Mouse (Mus musculus) hematopoietic stem cell, adult 5-6 weeks (primary cell): ENCODE measurements around the gene Tmco4. TPM values are rescaled to one million over a fixed set of nuclear protein-coding genes. Genes with fewer than 3 reads are reported as not detected.

Experiments used
- ATAC-seq, 2 experiments: fragments of 125-278 bp in 1 of 2; replicated peaks in 1 of 2; 2 replicates each; pipeline ENCODE4 v1.8.0; 2016 to 2017; ENCODE audit warnings: inconsistent platforms in 2 of 2, mild to moderate bottlenecking in 2 of 2, moderate number of reproducible peaks in 2 of 2, low read depth in 1 of 2, moderate TSS enrichment in 1 of 2; ENCODE audit not compliant: low FRiP score in 2 of 2, poor library complexity in 2 of 2, severe bottlenecking in 2 of 2, insufficient read depth in 1 of 2, low TSS enrichment in 1 of 2
- total RNA-seq: library from RNA; stranded (forward); fragments of 172-1452, 232-1000 nt; gene quantifications from 2 replicates; pipeline ENCODE4 v1.2.3, GENCODE M21; 2017

Gene Tmco4
- total RNA-seq, 1 experiment from 2014 or later = 14.0 TPM

DNA sequence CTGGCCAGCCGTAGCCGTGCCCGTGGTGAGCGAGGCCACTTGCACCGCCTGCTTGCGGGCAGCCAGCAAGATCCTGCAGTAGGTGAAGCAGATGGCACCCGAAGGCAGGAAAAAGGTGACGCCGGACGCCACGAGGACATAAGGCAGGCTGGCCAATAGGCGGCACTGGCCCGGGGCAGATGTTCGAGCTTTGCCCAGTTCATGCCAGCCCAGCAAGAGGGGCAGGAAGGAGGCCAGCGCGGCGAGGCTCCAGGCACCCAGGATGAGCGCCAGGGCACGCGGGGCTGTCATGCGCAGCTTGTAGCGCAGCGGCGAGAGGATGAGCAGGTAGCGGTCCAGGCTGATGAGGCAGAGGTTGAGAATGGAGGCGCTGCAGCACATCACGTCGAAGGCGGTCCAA, 101.4 kb downstream of the Tmco4 start:
- ATAC-seq = no peak

DNA sequence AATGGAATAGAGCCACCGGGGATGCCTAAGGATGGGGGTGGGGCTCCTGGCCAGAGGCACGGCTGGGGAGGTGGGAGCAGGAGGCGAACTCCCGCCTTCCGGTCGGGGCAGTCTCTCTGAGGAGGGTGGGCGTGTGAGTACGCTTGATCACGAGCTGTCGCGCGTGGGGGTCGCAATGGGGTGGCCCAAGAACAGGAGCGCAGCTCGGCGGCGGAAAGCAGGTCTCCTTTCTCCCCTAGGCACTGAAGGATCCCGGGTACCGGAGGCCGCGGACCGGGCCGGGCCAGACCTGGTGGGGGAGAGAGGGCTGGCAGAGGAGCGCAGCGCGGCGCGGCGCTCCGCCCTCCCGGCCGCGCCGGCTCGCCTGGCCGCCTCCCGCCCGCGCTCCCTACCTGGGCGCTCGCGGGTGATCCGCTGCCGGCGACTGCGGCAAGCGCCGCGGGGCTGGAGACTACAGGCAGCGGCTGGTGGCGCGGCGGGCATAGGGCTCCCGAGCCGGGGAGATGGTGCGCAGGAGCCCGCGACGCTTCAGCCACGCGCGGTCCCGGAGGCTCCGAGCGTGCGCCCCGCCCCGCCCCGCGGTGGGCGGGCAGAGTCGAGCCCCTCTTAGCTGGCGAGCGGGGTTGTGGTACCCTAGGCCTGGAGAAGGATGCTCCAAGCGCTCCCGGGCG, 102.5 kb downstream of the Tmco4 start, which contains the start of gene Htr6:
Gene Htr6 (minus strand): TSS at position 530 of the 671 bp plus-strand sequence.
- ATAC-seq = no peak

DNA sequence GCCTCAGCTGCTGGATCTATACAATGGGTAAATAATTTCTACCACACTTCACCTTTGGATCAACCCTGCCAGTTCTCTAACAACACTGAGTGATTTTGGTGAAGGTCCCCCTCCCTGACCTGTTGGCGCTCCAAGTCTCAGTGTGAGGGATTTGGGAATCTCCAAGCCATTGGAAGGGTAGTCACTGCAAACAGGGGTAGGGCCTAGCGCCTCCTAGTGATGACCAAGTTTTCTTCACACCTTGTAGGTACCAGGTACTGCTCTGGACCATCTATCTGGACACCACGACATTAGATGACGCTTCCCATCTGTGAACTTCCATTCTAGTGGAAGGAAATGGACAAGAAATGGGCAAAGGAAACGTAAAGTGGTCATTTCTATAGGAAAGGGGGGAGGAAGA, 103.2 kb downstream of the Tmco4 start:
- no peak for ATAC-seq

DNA sequence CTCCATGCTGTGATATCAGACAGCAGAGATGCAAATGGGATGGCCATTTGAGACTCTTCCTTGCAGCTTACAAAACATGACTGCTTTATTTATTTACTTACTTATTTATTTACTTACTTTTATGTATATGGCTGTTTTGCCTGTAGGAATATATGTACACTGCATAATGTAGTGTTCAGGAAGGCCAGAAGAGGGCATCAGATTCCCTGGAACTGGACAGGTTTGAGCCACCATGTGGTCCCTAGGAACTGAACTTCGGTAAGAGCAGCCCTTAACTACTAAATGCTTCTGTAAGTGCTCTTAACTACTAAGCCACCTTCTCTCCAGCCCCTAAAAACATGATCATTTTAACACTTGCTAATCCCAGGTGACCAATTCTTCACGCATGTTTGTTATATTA, 105.6 kb downstream of the Tmco4 start:
- 0 out of 4 replicates have a peak, but pooled peaks of 1 of the 2 experiments have one; percentile 43 for ATAC-seq

DNA sequence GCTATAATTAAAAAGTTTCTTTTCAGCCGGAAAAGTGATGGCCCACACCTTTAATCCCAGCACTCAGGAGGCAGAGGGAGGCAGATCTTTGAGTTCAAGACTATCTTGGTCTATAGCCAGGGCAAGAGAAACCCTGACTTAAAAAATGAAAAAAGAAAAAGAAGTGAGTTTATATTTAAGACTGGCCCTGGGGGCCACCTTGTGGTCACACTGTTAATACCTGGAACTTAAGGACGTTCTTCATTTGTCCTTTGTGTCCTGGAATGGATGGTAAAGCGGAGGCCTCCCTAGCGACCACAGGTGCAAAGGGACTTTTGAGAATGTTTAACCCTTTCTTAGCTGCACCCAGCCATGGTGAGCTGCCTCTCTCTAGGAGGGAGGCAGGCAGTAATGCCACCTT, 106.0 kb downstream of the Tmco4 start:
- 0 out of 4 replicates have a peak, but pooled peaks of 1 of the 2 experiments have one; percentile 34 for ATAC-seq

DNA sequence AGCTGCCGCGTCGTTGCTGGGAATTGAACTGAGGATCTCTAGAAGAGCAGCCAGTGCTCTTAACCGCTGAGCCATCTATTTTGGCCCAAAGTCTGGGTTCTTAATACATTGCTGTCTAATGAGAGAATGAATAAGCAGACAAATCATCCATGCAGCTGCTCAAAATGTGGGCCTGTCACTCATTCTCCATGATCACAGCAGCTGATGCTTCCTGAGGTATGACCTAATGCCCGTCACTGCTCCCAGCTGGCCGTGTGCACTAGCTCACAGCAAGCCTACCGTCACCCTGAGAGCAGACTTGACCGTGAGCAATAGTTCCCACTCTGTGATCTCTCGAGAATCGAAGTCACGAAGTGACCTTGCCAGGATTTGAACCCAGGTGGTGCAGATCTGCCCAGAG, 106.8 kb downstream of the Tmco4 start:
- ATAC-seq = no peak

DNA sequence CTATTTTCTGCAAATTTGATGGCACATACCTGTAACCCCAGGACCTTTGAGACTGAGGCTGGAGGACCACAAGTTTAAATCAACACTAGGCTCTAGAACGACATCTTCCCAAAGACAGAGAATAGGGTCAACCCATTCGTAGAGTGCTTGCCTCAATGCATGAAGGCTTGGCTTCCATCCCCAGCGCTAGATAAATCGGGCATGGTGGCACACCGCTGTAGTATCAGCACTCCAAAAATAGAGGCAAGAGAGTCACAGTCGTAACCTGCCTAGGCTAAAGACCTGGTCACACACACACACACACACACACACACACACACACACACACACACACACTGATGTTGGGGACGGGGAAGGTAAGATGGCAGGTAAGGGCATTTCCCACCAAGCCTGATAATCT, 107.6 kb downstream of the Tmco4 start:
- no peak for ATAC-seq

DNA sequence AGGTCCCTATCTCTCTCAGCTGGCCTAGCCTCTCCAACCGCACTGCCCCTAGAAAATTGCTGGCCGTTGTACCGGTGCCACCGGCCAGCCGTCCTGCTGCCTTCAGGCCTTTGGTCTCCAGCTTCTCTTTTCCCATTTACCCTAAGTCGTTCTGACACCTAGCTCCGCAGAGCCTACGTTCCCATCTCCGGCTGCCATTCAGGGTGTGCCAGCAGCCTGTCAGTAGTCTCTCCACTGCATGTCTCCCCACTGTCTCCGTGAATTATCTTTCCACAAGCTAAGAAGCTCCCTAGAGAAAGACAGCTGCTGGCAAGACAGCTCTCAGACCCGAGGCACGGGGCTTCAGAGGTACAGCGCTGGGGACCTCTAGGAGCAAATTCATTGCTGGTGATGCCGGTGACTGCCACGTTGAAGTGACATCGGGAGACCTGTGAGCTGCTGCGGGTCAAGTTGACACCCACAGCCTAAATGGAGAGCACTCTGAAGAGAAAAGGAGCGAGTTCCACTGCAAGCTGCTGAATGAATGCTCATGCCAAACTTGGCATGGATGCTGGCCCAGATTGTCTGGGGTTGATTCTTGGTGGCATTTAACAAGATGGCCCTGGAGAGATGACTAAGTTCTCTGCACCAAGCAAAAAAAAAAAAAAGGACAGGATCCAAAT, 108.7 kb downstream of the Tmco4 start:
- no peak for ATAC-seq

DNA sequence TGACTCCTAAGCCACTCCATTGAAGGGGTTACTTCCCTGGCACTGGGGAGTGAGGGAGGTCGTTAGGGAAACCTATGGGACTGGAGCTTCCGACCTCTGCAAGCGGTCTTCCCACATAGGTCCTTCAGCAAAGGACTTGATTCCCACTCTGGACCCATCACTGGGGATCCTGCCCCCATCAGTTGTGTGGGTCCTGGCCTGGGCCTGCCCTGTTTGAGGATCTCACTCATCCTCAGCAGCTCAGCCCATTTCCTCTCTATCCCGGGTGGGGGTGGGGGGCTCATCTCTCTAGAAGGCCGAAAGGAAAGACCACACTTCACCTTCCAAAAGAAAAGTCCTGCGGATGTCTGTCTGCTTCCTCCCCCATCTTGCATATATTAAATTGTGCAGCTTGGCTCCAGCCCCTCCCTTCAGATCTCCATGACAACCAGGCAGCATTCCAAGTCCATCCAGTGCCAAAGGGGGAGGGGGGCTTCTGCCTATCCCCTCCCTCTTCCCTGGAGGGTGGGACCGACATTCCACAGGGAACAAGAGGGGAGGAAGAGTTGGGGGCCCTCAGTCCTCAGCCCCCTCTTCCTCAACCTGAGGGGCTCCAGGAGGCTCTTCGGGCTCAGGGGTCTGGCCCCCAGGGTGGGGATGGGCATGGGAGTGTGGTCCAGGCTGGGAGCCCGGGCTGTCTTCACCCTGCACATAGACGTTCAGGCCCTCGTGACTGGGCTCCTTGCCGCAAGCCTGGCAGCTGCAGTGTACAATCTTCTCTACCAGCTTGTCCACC, 110.3 kb downstream of the Tmco4 start:
- ATAC-seq = no peak

DNA sequence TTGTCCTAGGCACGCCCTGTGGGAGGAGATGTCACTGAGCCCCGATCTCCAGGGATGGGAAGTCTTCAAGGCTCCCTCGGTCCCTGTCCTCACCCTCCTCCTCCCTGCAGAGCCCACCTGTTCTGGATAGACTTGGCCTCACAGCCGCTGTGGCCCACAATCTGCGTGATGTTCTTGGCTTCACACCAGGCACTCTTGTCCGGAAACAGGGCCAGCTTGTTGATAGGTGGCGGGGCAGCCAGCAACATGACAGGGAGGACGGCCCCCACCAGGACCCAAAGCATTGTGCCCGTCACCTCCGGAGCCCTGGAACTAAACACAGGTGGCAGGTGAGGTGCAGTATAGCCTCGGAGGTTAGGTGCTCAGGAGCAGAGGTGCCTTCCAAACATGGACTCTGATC, 112.6 kb downstream of the Tmco4 start:
- ATAC-seq = no peak

DNA sequence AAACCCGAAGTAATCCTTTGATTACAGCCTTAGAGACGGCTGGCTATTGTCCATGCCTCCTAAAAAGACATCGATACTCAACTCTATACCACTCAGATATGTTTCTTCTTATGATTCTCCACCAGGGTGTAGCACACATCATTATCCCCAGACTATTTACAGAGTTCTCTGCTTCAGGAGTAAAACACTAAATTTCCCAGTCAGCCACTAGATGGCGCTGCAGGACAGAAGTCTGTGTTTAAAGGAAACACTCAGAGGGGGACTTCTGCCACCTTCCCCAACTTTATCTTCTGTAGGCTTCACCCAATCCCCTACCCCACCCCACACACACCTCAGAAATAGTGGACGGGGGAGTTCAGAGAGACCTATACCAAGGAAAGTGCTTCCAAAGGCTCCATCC, 113.3 kb downstream of the Tmco4 start:
- peak; percentile 48 to 68 for ATAC-seq

DNA sequence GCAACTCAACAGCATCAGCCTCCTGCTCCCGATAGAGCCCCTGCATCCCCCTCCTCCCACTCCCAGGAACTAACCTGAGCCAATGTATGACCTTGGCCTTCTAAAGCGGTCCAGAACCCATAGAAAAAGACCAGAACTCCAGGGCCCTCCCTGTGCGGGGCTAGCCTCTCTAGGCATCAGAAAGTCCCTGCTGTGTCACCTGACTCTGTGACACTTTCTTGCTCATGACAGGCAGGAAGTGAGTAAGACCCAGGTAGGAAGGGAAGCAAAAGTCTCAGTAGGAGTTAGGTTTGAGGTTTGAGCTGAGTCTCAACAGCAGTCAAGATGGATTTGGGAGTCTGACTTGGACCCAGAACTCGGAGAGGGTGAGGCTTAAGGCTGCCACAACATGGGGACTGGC, 114.3 kb downstream of the Tmco4 start:
- ATAC-seq = no peak

DNA sequence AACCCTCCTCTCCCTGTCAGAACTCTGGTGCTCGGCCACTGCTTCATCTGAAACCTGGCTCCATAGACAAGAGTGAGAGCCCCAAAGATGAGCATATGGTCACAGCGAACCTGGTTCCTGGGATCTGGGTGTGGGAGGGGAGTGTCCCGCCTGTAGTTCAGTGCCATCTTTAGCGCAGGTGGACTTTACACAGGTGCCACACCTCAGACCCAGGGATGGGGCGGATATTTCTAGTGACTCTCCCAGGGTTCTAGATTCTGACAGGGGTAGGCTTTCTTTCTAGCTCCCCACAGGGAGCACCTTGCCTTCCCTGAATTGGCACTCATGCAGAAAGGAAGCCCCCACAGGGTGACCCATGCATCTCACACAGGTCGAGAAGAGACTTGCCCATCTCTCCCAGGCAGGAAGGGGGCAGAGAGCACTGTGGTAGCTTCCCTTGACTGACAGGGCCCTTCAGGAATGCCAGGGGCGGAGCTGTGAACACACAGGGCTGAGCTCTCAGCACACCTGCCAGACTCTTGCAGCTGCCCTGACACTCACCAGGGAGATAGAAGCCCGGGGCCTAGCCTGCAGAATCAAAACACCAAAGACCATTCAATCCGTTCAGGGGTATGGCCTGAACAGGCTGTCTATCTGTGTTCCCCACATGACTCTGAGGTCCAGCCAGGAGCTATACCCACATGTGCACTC, 116.4 kb downstream of the Tmco4 start:
- ATAC-seq = no peak

DNA sequence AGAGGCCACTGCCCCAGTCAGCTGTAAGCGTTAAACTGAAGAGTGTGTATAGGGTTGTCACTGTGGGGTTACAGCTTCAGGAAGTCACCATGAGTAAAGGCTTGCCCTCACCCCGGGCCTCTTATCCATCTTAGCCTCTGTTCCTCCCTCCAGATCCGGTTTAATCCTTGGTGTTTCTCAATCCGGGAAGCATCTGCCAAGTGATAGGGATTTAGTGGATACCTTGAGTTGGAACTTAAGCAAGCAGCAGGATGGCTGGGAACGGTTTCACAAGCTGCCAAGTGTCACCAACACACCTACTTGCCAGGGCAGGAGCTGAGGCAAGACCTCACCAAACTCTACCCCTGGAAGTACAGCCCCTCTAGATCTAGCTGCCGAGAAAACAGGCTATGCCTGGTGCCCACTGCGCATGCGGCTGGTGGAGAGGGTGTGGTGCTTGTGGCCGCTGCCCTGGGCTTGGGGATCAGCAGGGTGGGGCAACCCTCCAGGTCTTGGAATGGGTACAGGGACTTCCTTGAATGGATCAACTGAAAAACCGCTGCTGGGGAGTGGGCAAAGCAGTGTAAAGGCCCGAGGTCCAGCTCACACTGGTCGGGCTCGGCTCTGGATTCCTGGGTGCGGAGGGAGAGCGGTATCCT, 117.7 kb downstream of the Tmco4 start:
- no peak for ATAC-seq

DNA sequence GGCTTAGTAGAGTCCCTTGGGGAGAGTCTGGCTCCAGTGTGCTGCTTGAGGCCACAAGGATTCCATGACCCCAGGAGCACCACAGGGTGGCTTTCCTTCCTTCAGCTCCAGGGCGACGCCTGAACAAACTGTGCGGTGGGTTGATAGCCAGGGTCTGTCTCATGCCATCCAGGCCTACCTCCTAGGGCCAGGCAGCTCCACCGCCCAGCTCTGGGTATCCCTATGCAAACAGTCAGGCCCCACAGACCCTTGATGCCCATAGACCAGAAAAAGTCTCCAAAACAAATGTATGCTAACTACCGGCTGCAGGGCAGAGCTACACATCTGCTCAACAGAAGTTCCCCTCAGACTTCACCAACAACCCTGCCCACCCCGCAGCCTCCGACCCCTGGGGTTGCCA, 118.4 kb downstream of the Tmco4 start:
- ATAC-seq = no peak

DNA sequence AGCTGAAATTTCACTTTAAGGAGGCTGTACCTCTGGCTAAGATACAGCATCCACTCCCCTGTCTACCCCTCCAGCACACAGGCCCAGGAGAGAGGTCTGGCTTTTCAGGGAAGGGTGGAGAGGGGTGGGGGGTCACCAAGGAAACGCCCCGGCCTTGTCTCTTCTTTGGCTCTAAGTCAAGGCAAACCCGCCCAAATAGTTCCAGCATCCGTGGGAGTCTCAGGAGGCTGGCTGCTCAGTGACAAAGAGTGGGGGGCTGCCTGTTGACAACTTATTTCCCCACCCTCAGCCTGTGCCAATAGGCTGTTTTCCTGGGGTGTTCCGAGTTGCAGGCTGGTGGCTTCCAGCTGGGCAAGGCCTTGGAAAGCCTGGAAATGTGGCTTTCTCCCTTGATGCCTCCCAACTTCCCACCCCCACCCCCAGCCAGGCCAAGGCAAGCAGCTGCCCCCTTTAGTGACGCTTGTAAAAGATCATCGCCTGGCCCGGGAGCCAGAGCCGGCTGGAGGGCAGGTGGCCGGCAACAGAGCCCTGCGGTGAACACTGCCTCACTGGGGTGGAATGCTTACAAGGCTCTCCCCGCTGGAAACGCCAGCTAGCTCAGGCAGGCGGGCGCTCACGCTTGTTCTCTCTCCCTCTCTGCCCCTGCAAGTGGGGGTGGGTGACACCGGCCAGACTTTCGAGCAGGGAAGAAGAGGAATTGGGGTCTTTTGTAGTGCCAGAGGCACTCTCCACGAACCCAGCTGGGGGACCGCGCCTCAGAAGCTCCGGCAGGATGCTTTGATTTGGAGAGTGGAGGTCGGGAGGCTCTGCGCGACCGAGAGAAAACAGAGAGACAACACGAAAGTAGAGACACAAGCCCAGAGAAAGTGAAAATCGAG, 119.0 kb downstream of the Tmco4 start:
- 0 out of 4 replicates have a peak, but pooled peaks of 1 of the 2 experiments have one; percentile 29 for ATAC-seq
